Mouse (Mus musculus) cerebellum, postnatal 4 days (tissue): ENCODE measurements around the gene Atp13a3.

ENCODE experiments used
- DNase-seq, 2 experiments: peaks; one replicate each; pipeline ENCODE4 v3.0.0; 2022; ENCODE audit warnings: low spot score in 2 of 2, mixed read lengths in 1 of 2

Gene Atp13a3

DNA sequence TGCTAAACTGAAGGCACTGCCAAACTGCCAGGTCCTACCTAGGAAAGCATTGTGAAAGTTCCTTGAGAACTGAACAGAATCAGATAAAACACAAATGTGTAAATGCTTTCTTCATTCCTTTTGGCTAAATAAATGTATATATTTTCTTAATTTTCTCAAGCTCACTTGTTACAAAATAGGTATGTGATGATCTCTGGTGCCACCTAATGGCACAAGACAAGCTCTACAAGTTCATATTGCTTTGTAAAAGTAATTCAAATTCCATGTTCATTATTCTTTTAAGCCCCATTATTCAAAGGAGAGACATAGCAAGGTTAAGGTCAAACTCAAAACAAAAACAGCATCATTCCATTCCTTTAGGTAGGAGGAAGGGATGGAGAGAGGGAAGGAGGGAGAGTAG is 91.5 kb downstream of the Atp13a3 start:
- no peak for DNase-seq

- DNase-seq, result no peak
Measured at GRCm38 (mm10) chr16:30310647-30311046, 95.1 kb downstream of the Atp13a3 start, which contains the start of gene Gp5. Gene Gp5, minus strand, starts transcription at chr16:30310779.

DNA sequence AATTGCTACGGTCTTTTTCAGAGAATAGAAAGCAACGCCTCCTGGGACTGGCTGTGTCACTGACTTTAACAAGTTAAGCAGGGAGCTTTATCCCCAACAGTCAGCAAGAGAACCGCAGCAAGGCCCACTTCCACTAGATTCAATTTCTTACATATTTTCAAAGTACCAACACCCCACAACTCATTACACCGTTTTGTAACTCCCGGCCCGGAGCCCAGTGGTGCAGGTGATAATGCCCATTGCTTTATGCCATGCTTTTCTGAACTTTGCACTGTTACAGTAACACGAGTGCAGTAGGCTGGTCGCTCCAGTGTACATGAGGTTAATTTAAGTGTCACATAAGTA is 95.6 kb downstream of the Atp13a3 start:
- no peak for DNase-seq

- no peak for DNase-seq
Measured at GRCm38 (mm10) chr16:30309395-30310170, 96.2 kb downstream of the Atp13a3 start.

DNA sequence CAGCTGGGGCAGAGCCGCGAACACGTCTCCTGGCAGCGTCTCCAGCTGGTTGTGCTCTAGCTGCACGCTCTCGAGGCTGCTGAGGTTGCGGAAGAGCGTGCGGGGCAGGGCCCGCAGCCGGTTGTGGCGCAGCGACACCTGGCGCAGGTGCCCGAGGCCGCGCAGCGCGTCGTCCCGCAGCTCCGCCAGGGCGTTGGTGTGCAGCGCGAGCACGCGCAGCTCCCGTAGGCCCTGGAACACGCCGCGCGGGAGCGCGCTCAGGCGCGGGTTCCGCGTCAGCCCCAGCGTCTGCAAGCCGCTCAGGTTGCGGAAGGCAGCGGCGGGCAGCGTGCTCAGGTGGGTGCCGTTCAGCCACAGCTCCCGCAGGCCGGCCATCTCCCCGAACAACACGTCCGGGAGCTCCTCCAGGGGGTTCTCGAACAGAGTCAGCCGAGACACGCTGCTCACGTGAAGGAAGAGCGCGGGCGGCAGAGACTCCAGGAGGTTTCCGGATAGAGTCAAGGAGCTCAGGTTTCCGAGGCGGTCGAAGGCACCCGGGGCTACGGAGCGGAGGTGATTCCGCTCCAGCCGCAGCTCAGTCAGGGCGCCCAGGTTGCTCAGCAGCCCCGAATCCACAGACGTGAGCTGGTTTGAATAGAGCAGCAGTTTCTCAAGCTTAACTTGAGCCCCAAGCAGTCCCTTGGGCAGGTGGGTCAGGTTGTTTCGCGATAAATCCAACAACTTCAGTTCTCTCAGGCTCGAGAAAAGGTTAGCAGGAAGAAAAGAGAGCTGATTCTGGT is 97.0 kb downstream of the Atp13a3 start:
- peak in 1 of 2 experiments; percentile 45 for DNase-seq

GRCm38 (mm10) chr16:30307961-30308615 is 97.7 kb downstream of the Atp13a3 start:
- no peak for DNase-seq

- no peak for DNase-seq
Measured at GRCm38 (mm10) chr16:30307306-30307705, 98.5 kb downstream of the Atp13a3 start.

GRCm38 (mm10) chr16:30306102-30306501 is 99.7 kb downstream of the Atp13a3 start:
- DNase-seq, result no peak

GRCm38 (mm10) chr16:30304236-30304635 is 101.5 kb downstream of the Atp13a3 start:
- DNase-seq, result no peak

- DNase-seq, result no peak
Measured at GRCm38 (mm10) chr16:30303411-30303810, 102.4 kb downstream of the Atp13a3 start.

GRCm38 (mm10) chr16:30302686-30303085 is 103.1 kb downstream of the Atp13a3 start:
- no peak for DNase-seq

DNA sequence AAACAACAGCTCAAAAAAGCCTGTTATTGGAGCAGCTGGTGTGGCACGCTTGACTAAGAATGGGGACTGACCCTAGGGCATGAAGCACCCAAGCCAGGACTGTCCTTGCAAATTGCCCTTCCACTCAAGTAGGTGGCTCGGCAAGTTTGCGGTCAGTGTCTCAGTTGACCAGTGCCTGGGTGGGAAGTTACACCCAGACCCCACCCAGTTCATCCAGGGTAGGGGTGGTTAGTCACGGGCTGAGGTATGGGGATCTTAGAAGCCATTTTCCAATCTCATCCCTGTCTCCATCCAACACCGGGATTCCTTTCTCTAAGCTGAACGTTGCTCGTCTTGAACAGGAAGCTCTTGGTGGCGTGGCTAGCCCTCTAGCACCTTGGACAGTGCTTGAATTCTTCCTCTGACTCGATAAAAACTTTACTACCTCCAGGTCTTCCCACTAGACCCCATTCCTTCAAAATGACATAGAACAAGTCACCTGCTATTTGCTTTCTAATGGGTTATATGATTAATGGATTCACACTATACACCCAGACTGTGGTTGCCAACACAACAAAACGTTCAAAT is 106.0 kb downstream of the Atp13a3 start:
- DNase-seq, result no peak

DNA sequence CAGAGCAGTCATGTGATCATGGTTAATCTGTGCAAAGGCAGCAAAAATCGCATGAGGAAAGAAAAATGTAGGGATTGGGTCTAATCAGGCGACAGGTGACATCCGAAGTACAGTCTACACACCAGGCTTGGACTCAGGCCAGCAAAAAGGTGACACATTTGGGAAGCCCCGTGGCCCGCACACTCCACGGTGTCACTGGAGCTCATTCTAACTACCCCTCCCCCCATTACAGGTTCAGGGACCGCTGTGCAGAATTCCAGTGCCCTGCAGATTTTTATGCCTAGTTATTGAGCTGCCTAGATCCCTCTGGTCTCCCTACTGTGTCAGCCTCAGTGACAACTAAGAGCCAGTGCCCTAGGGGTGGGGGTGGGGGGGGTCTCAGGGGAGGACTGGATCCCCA is 108.3 kb downstream of the Atp13a3 start:
- DNase-seq, result no peak

DNA sequence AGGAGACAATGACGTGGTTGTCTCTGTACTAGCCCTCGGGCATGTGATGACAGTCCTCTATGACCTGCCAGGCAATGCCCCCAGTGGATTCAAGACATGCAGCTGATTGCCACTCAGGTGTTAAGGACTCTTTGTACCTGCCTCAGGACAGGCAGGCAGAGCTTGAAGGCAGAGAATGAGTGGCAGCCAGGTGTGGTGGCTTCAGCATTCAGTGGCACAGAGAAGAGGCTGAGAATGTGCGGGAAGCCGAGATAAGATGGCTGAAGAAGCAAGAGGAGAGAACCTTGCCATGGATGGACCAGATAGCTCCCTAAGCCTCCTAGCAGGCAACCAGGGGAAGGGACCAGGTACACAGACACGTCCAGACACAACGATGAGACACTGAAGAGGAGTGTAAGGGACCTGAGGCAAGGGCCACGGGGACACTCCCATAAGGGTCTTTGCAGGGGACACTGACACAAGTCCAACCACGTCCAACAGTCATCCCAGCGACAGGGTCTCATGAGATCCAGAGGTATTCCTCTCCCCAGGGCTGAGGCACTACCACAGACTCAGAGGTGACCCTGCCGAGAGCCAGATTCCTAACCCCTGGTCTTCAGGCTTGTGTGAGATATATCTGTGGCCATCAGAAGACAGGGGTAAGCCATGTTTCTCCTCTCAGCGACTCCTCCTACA is 109.0 kb downstream of the Atp13a3 start:
- no peak for DNase-seq

- DNase-seq, result no peak
Measured at GRCm38 (mm10) chr16:30295106-30295505, 110.7 kb downstream of the Atp13a3 start.

GRCm38 (mm10) chr16:30290436-30290835 is 115.3 kb downstream of the Atp13a3 start:
- no peak for DNase-seq

GRCm38 (mm10) chr16:30285701-30286100 is 120.1 kb downstream of the Atp13a3 start:
- DNase-seq, result no peak

DNA sequence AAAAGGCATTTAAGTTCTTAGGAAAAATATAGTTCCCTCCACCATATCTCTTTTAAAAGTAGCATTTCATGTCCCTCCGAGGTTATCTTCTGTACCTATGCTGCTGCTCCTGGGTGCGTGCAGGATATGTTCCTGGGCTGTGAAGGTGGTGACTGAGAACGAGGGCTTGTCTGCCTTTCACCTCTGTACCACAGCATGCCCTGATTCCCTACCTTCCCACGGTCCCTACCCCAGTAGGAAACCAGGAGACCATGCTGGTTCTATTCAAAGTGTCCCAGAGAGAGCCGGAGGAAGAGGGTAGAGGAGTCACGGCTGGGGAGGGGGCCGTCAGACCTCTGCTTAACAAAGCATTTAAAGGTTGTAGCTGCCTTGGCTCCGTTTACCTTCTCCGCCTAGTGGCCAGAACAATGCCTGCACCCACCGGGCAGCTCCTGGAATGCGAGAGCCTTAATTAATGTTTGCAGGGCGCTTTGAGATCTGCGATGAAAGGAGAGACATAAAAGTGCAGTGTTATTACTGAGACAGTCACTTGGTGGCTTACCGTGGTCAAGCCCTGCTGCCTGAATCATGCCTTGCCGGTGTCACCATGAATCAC is 121.9 kb downstream of the Atp13a3 start:
- DNase-seq, result peak in 1 of 2 experiments; percentile 39

DNA sequence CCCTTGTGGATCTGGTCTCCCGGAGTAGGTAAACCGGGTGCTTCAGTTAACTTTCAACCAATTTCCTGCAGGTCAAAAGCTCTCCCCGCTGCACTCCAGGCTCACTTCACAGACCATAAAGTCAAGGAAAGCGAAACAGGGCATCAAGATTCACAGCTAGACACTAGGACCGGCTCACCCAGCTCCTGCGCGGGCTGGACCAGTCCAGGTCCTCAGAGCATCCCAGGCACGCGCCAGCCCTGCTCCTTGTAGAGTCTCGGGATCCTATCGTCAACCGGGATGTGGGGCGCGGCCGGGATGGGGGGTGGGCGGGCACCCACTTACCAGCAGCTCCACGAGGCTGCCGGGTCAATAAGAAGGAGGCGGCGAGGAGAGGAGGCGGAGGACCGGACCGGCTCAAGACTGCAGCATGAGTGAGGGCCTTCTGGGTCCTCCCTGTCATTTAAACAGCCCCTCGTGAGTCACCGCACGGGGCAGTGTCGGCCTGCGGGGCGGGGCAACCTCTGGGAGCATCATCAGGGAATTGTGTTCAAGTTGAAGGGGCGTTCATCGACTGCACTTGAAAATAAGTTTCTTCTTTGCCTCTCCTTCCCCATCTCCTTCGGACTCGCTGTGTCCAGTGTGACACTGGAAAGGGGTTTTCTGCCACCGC is 122.8 kb downstream of the Atp13a3 start, which contains the start of gene Lrrc15:
Lrrc15 (minus strand) TSS at position 413 of the 652 bp plus-strand sequence.
- no peak for DNase-seq

GRCm38 (mm10) chr16:30280676-30281297 is 125.0 kb downstream of the Atp13a3 start:
- no peak for DNase-seq
